Mouse (Mus musculus) midbrain, postnatal 0 days (tissue): Measurements from ENCODE around the gene Slc26a10. TPM values are rescaled to one million over a fixed set of nuclear protein-coding genes. Genes with fewer than 3 reads are reported as not detected.

ENCODE experiments used
- ATAC-seq: fragments of 200-750 bp; cut with Nextera tagmentation; 2 replicates; pipeline ENCODE4 v1.8.0; 2017; ENCODE audit warnings: moderate number of reproducible peaks, mild to moderate bottlenecking, moderate TSS enrichment, moderate library complexity; ENCODE audit not compliant: low FRiP score
- DNase-seq: peaks from one replicate; pipeline ENCODE4 v3.0.0-alpha.2; 2015; ENCODE audit warnings: low spot score
- H3K27ac ChIP-seq: fragments of 300-500 bp; sonication (generic); 2 replicates; pipeline ENCODE4 v1.5.1; 2014; ENCODE audit warnings: low read depth, mild to moderate bottlenecking, low read length, mixed read lengths
- H3K27me3 ChIP-seq: fragments of 300-500 bp; sonication (generic); 2 replicates; pipeline ENCODE4 v1.6.1; 2014; ENCODE audit warnings: low read length, control low read depth, mixed read lengths; ENCODE audit not compliant: insufficient read depth
- H3K36me3 ChIP-seq: fragments of 300-500 bp; sonication (generic); 2 replicates; pipeline ENCODE4 v1.6.1; 2014; ENCODE audit warnings: low read length, control low read depth, mixed read lengths; ENCODE audit not compliant: insufficient read depth
- H3K4me1 ChIP-seq: fragments of 300-500 bp; sonication (generic); 2 replicates; pipeline ENCODE4 v1.6.1; 2014; ENCODE audit warnings: mild to moderate bottlenecking, control low read depth, antibody characterized with exemption, low read length, mixed read lengths; ENCODE audit not compliant: insufficient read depth
- H3K4me2 ChIP-seq: fragments of 300-500 bp; sonication (generic); 2 replicates; pipeline ENCODE4 v1.6.1; 2014; ENCODE audit warnings: low read depth, mild to moderate bottlenecking, low read length, mixed read lengths; ENCODE audit not compliant: poor library complexity, severe bottlenecking
- H3K4me3 ChIP-seq: fragments of 300-500 bp; sonication (generic); 2 replicates; pipeline ENCODE4 v1.5.1; 2014; ENCODE audit warnings: low read depth, mild to moderate bottlenecking, low read length, moderate library complexity
- H3K9ac ChIP-seq: fragments of 300-500 bp; sonication (generic); replicated peaks from 2 replicates; pipeline ENCODE4 v1.6.1; 2014; ENCODE audit warnings: mild to moderate bottlenecking, low read length, moderate library complexity, mixed read lengths; ENCODE audit not compliant: poor library complexity, severe bottlenecking
- H3K9me3 ChIP-seq: fragments of 300-500 bp; sonication (generic); 2 replicates; pipeline ENCODE4 v1.6.1; 2016; ENCODE audit warnings: low read length, control low read depth
- CTCF ChIP-seq: IDR thresholded peaks from 2 replicates; pipeline ENCODE4 v1.5.1; 2016; ENCODE audit warnings: antibody characterized with exemption, mild to moderate bottlenecking
- WGBS: fragments of 180-500 bp; shearing (Covaris S2); extraction: QIAGEN DNeasy Blood & Tissue Kit; methylation state at CpG from one replicate; pipeline ENCODE4 v1.1.7; 2014; 5-methylcytosine and 5-hydroxymethylcytosine counted together
- polyA plus RNA-seq: library from polyadenylated mRNA; unstranded; fragments of >200 nt; fragmentation: Nextera tagmentation; extraction: Ambion mirVana; gene quantifications from 2 replicates; pipeline ENCODE4 v1.2.1, GENCODE M21; 2015
- total RNA-seq: library from RNA; depleted of rRNA; stranded (reverse); fragments of >200 nt; gene quantifications from 2 replicates; pipeline ENCODE4 v1.2.3, GENCODE M21; 2014; rRNA removed

Slc26a10 gene
- 0.05 TPM in 2 replicates for total RNA-seq
- 0.80 TPM in 2 replicates for polyA plus RNA-seq

GRCm38 (mm10) chr10:127179871-127180694 is at the start of gene Slc26a10:
Gene Slc26a10, minus strand, starts transcription at chr10:127180645.
- peaks cover 13% of the 10 kb centered on the region for H3K4me1 ChIP-seq
- H3K4me3 ChIP-seq = peak within 1 kb of the TSS; percentile 9; the same call in 1 of the 2 replicates
- ATAC-seq (no peak), DNase-seq (no peak)
- WGBS = 2% methylated on average over 34 of the region's 34 CpGs
- no peak for TF ChIP-seq CTCF
- H3K27ac ChIP-seq = no peak within 1 kb of the TSS
- H3K27me3 ChIP-seq = peaks cover 38% of the 10 kb centered on the region
- H3K9ac ChIP-seq = no peak within 1 kb of the TSS
- no peaks in the 10 kb centered on the region for H3K9me3 ChIP-seq
- H3K4me2 ChIP-seq = peak within 1 kb of the TSS; percentile 33; the same call in 1 of the 2 replicates
- no peaks in the 10 kb centered on the region for H3K36me3 ChIP-seq

- 22% methylated on average over 4 of the region's 4 CpGs for WGBS
- ATAC-seq (no peak), DNase-seq (peak; percentile 81)
- H3K4me3 ChIP-seq = no peak overlapping the region
- no peak overlapping the region for H3K27ac ChIP-seq
- no peak overlapping the region for H3K4me2 ChIP-seq
- peak; percentile 86 for TF ChIP-seq CTCF
- H3K9me3 ChIP-seq = no peaks in the 10 kb centered on the region
- H3K9ac ChIP-seq = no peak overlapping the region
- no peaks in the 10 kb centered on the region for H3K4me1 ChIP-seq
- no peaks in the 10 kb centered on the region for H3K27me3 ChIP-seq
- H3K36me3 ChIP-seq = peaks cover 64% of the 10 kb centered on the region
These were observed 48.5 kb upstream of the Slc26a10 start for GRCm38 (mm10) chr10:127228897-127229296.

DNA sequence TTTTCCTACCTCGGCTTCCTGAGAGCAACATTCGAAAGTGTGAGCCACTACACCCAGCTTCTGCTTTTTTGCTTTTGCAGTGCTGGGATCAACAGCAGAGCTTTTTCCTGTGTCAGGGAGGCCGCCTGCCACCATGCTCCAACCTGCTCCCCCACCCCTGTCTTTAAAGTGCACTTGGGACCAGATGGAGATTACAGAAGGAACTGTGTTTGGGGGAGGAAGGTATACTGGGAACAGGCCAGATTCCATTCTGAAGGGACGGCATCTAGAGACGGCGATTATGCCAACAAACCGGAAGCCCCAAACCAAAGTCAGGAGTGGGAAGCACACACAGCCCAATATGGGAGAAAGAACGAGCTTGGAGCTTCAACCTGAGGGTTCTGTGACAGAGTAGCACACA is 46.7 kb upstream of the Slc26a10 start:
- no peaks in the 10 kb centered on the region for H3K4me1 ChIP-seq
- no peak overlapping the region for H3K9ac ChIP-seq
- TF ChIP-seq CTCF = no peak
- H3K36me3 ChIP-seq = peaks cover 48% of the 10 kb centered on the region
- H3K27ac ChIP-seq = no peak overlapping the region
- H3K4me3 ChIP-seq = no peak overlapping the region
- ATAC-seq = no peak
- 92% methylated on average over 8 of the region's 8 CpGs for WGBS
- H3K9me3 ChIP-seq = no peaks in the 10 kb centered on the region
- DNase-seq = no peak
- no peak overlapping the region for H3K4me2 ChIP-seq
- no peaks in the 10 kb centered on the region for H3K27me3 ChIP-seq

DNA sequence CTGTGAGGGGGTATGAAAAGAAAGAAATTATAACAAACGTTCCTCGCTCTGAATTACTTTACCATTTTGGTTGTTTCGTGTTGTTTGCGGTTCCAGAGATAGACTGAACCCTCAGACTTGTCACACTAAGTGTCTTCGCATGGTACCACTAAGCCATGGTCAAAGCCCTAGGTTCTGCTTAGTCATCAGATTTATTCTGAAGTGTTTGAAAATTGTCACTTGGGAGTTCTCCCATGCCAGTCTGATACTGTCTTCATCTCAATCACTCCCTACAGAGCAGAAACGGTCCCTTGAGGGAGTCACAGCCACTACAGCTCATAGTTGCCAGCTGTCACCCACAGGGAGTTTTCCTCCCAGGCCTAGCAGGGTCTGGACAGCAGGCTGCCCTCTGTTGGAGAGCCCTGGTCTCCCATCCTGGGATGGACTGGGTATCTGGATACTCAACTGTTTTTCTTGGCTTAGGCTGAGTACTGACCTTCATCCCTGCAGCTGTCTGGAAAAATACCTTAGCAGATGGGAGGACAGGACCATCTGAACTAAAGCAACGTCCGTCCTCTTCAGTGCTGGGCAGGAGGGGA is 46.0 kb upstream of the Slc26a10 start:
- no peak overlapping the region for H3K4me2 ChIP-seq
- H3K36me3 ChIP-seq = peaks cover 43% of the 10 kb centered on the region

DNA sequence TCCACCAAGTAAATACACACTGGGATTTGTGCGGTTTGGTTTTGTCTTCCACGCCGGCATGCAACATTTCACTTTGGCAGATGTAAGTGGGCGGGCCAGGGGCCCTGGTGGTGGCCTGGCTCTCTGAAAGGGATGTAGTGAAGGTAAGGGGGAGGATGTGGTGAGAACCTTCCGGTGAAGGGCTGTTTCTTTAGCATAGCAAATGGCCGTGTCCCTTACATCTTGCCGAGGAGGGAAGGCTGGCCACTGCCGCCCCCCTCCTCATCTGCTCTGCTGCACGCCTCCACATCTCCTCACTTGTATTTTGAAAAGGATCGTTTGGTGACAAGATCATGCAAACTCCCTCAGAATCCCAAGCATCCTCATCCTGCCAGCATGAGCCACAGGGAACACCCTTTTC is 45.3 kb upstream of the Slc26a10 start:
- Histone ChIP-seq H3K9me3 (no peaks in the 10 kb centered on the region), H3K27me3 (no peaks in the 10 kb centered on the region), H3K9ac (no peak overlapping the region), H3K4me2 (no peak overlapping the region), H3K27ac (no peak overlapping the region), H3K4me1 (no peaks in the 10 kb centered on the region), H3K4me3 (no peak overlapping the region), H3K36me3 (peaks cover 36% of the 10 kb centered on the region)
- DNase-seq (no peak), ATAC-seq (no peak)
- TF ChIP-seq CTCF = no peak
- 21% methylated on average over 10 of the region's 10 CpGs for WGBS

More for the DNA sequence above, 46.0 kb upstream of the Slc26a10 start:
- ATAC-seq = peak; percentile 25; the same call in 1 of the 2 replicates
- peak; percentile 55 for TF ChIP-seq CTCF
- Histone ChIP-seq H3K9me3 (no peaks in the 10 kb centered on the region), H3K27ac (no peak overlapping the region), H3K4me1 (no peaks in the 10 kb centered on the region), H3K27me3 (no peaks in the 10 kb centered on the region), H3K9ac (no peak overlapping the region), H3K4me3 (no peak overlapping the region)
- whole genome bisulfite sequencing = 70% methylated on average over 8 of the region's 8 CpGs
- DNase-seq = no peak

- Histone ChIP-seq H3K4me1 (no peaks in the 10 kb centered on the region), H3K9ac (no peak overlapping the region), H3K4me2 (no peak overlapping the region), H3K9me3 (no peaks in the 10 kb centered on the region), H3K27me3 (no peaks in the 10 kb centered on the region), H3K27ac (no peak overlapping the region), H3K4me3 (no peak overlapping the region), H3K36me3 (peaks cover 31% of the 10 kb centered on the region)
- TF ChIP-seq CTCF = no peak
- WGBS = 21% methylated on average over 6 of the region's 6 CpGs
- DNase-seq (no peak), ATAC-seq (no peak)
These were observed 44.8 kb upstream of the Slc26a10 start for GRCm38 (mm10) chr10:127225213-127225612.
